11 mouse cellular contexts compared by ENCODE assay signal in the genomic region with DNA sequence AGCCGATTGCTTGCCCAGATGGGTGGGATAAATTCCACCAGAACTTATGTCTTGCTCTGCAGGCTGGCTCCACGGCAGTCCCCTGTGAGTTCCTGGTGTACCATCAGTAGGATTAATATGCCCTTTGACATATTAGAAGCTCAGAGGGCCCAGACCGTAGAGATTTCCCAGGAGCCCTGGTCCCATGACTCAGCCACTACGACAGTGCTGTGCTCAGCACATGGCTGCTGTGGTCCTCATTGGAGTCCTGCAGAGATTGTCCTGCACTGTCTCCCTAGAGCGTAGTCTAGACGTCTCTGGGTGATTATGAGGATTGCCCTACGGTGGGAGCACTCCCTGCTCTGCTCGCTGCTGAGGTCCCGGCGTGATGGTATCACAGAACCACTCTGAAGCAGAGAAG.
A peak's percentile ranks its signal among the peaks of the same experiment; 100 is the strongest.
DNase-seq lines count a peak whose midpoint lies in the region; ATAC-seq and TF ChIP-seq lines count a peak whose summit lies in the region.
"Had no signal": no experiment of that assay in that cellular context is flagged by ENCODE, and none has a peak within 500 bp of the region (broad histone marks: within the 10 kb centered on the region; RNA-seq: fewer than 3 reads in every experiment).

No protein-coding gene starts in this region.

- H3K79me2 ChIP-seq in C2C12 (ENCODE audit: control insufficient read depth, insufficient read depth) = peaks cover 71% of the 10 kb centered on the region

- WGBS in heart, postnatal 0 days = 64% methylated on average over 10 of the region's 10 CpGs
- WGBS in liver, embryonic 13.5 days (ENCODE audit: insufficient replicate concordance) = 20% methylated on average over 10 of the region's 10 CpGs

- H3ac ChIP-seq in C2C12 (ENCODE audit: control insufficient read depth, insufficient read length, low read depth) = peak overlapping the region; percentile 53

- H3K27ac ChIP-seq in heart, postnatal 0 days (ENCODE audit: low read depth) = peak overlapping the region; percentile 18; the same call in 1 of the 2 replicates
- H3K27ac ChIP-seq in liver, embryonic 13.5 days = peak overlapping the region; percentile 36; the same call in 1 of the 2 replicates

- TF ChIP-seq EP300 in heart, postnatal 0 days (IDR thresholded peaks at IDR 0.05; ENCODE audit: low read depth) = no peak

- no peak overlapping the region for H3K9ac ChIP-seq in heart, postnatal 0 days (replicated peaks; ENCODE audit: low read depth, low read length)
- no peak overlapping the region for H3K9ac ChIP-seq in liver, embryonic 13.5 days

- ATAC-seq in heart, postnatal 0 days (ENCODE audit: insufficient read depth, low read depth) = no peak
- ATAC-seq in liver, embryonic 13.5 days (ENCODE audit: low read depth) = no peak; the same call in 1 of the 2 replicates

- H3K27me3 ChIP-seq in heart, postnatal 0 days (ENCODE audit: control insufficient read depth, insufficient read depth, low read length) = no peaks in the 10 kb centered on the region
- H3K27me3 ChIP-seq in C2C12 (ENCODE audit: control insufficient read depth, insufficient read depth, insufficient read length) = no peaks in the 10 kb centered on the region
- H3K27me3 ChIP-seq in liver, embryonic 13.5 days = no peaks in the 10 kb centered on the region

- peaks cover 16% of the 10 kb centered on the region for H3K36me3 ChIP-seq in heart, postnatal 0 days (replicated peaks; ENCODE audit: control insufficient read depth, insufficient read depth, low read length)
- peaks cover 6% of the 10 kb centered on the region for H3K36me3 ChIP-seq in C2C12 (ENCODE audit: control insufficient read depth, insufficient read depth)
- peaks cover 6% of the 10 kb centered on the region; the same call in 1 of the 2 replicates for H3K36me3 ChIP-seq in liver, embryonic 13.5 days

- peaks cover 22% of the 10 kb centered on the region for H3K4me1 ChIP-seq in heart, postnatal 0 days (ENCODE audit: control insufficient read depth, insufficient read depth)
- peaks cover 44% of the 10 kb centered on the region for H3K4me1 ChIP-seq in liver, embryonic 13.5 days (replicated peaks)

- no peak overlapping the region for H3K4me3 ChIP-seq in heart, postnatal 0 days (ENCODE audit: low read depth, low read length)
- H3K4me3 ChIP-seq in C2C12 (ENCODE audit: insufficient read depth, poor library complexity, severe bottlenecking) = no peak overlapping the region
- no peak overlapping the region for H3K4me3 ChIP-seq in liver, embryonic 13.5 days (replicated peaks)
- H3K4me3 ChIP-seq: erythroblast, embryonic 14.5 days had no signal

- no peaks in the 10 kb centered on the region for H3K9me3 ChIP-seq in heart, postnatal 0 days (replicated peaks; ENCODE audit: control insufficient read depth, low read length)
- H3K9me3 ChIP-seq in liver, embryonic 13.5 days (replicated peaks) = no peaks in the 10 kb centered on the region

- no peak for DNase-seq in heart, postnatal 0 days (ENCODE audit: low spot score)
- DNase-seq in heart, postnatal 4 days = no peak
- DNase-seq in 3T3-L1 (ENCODE audit: low read depth, low spot score) = peak; percentile 50
- no peak for DNase-seq in liver, embryonic 13.5 days
- DNase-seq in thymus, adult 18-20 months = no peak
- DNase-seq in frontal cortex, postnatal 14 days (ENCODE audit: low spot score in 2 of 2) = no peak
- no peak for DNase-seq in thymus, postnatal 10 days (ENCODE audit: low spot score in 2 of 2)
- DNase-seq: cerebellum, adult 9-10 months; lung, postnatal 14 days had no signal

- peaks cover 27% of the 10 kb centered on the region for H3K79me3 ChIP-seq in C2C12 (ENCODE audit: low read depth)

- no peak for TF ChIP-seq CTCF in heart, postnatal 0 days (IDR thresholded peaks at IDR 0.05; ENCODE audit: low read depth)
- TF ChIP-seq CTCF in C2C12 (IDR thresholded peaks at IDR 0.05; ENCODE audit: control insufficient read depth, insufficient read depth, insufficient read length) = no peak

- no peak overlapping the region for H3K4me2 ChIP-seq in heart, postnatal 0 days (ENCODE audit: low read depth, low read length)
- peak overlapping the region; percentile 19; the same call in 1 of the 2 replicates for H3K4me2 ChIP-seq in liver, embryonic 13.5 days

TF ChIP-seq in C2C12, 6 proteins besides CTCF, POLR2A, EP300 and RAD21:
- TF ChIP-seq MAX (IDR thresholded peaks at IDR 0.05) = peak; percentile 85
- no peak for TF ChIP-seq MYOG (IDR thresholded peaks at IDR 0.05; ENCODE audit: control insufficient read depth, extremely low read depth, insufficient read length)
- TF ChIP-seq MYOD1 (IDR thresholded peaks at IDR 0.05; ENCODE audit: control insufficient read depth, insufficient read length, low read depth) = no peak
- no peak for TF ChIP-seq FOSL1 (IDR thresholded peaks at IDR 0.05; ENCODE audit: insufficient read depth, low read length, poor library complexity, severe bottlenecking)
- TF ChIP-seq USF1 (IDR thresholded peaks at IDR 0.05; ENCODE audit: low read depth) = peak; percentile 10
